Mouse (Mus musculus): ENCODE measurements around the gene Cyp2b13.

GRCm38 (mm10) chr7:26087391-26087790 is 26.1 kb downstream of the Cyp2b13 start:
- TF ChIP-seq CTCF (IDR thresholded peaks at IDR 0.05; ENCODE audit: low read depth, low read length) = no peak
- no peak for TF ChIP-seq POLR2A (IDR thresholded peaks at IDR 0.05; ENCODE audit: borderline replicate concordance, low read depth, low read length)

All from bone marrow macrophage, adult 2 months (primary cell).